Mouse (Mus musculus): ENCODE data around the gene Rnf214. TPM values are rescaled to one million over a fixed set of nuclear protein-coding genes. Genes with fewer than 3 reads are reported as not detected.

Gene Rnf214
- polyA plus RNA-seq, 1 experiment from 2014 or later = 106 TPM

DNA sequence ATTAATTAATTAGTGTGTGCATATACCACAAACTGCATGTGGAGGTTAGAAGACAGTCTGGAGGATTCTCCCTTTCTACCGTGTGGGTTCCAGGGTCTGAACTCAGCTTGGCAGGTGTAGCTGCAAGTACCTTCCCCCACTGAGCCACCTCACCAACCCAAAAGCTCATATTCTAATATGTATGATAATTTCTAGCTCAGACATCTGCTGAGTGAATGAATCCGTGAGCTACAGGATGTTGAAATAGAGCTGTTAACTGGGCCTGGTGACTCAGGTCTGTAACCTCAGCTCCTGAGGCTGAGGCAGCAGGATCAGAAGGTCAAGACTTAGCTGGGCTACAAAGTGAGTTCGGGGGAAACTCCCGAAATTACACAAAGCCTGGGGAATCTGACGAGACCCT lies 63.7 kb downstream of the Rnf214 start:
- no peak for ATAC-seq (ENCODE audit: low FRiP score)
- no peak overlapping the region for H3K4me2 ChIP-seq
- H3K27ac ChIP-seq = no peak overlapping the region
- H3K9me3 ChIP-seq = no peaks in the 10 kb centered on the region
- H3K27me3 ChIP-seq = no peaks in the 10 kb centered on the region
- H3K4me3 ChIP-seq = no peak overlapping the region
- H3K4me1 ChIP-seq (replicated peaks) = peaks cover 59% of the 10 kb centered on the region
- no peak overlapping the region for H3K9ac ChIP-seq
- 0 out of 2 replicates have a peak, but pooled peaks cover 9% of the 10 kb centered on the region for H3K36me3 ChIP-seq
- 82% methylated on average over 5 of the region's 5 CpGs for WGBS

DNA sequence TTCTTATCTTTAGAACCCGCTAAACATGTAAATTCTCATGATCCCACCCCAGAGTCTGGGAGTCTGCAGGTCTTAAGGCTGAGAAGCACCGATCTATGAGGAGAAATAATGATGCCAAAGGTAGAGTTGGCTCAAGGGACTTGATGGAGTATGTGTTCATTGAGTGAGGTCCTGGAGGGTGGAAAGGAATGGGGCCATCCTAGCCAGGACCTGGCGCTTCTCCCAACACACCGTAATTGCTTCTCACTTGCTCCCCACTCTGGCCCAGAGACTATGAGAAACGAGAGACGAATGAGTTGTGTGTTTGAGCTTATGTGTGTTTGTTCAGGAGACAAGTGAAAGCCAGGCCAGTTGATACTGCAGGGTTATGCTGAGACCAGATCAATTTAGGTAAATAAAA lies 65.3 kb downstream of the Rnf214 start:
- H3K4me1 ChIP-seq (replicated peaks) = peaks cover 58% of the 10 kb centered on the region
- no peak overlapping the region for H3K27ac ChIP-seq
- H3K36me3 ChIP-seq = 0 out of 2 replicates have a peak, but pooled peaks cover 1% of the 10 kb centered on the region
- H3K27me3 ChIP-seq = no peaks in the 10 kb centered on the region
- no peaks in the 10 kb centered on the region for H3K9me3 ChIP-seq
- ATAC-seq (ENCODE audit: low FRiP score) = no peak
- H3K4me3 ChIP-seq = no peak overlapping the region
- 86% methylated on average over 6 of the region's 6 CpGs for WGBS
- H3K4me2 ChIP-seq = peak overlapping the region; percentile 93
- no peak overlapping the region for H3K9ac ChIP-seq

DNA sequence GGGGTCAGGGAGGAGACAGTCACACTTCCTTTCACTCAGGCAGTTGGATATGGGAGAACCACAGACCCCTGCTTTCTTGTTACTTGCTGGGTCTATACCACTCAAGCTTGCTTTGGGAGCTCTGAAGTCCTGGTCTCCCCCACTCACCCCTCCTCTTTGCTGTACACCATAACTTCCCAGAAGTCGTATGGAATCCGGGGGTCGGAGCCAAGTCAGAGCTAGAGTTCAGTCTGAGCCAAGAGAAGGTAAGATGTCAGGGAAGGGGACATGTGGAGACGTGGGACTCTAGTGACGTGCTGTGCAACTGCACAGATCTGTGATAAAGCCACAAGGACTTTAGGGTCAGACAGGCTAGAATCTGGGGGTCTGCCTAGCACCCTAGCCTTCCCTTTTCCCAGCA lies 66.4 kb downstream of the Rnf214 start:
- no peaks in the 10 kb centered on the region for H3K9me3 ChIP-seq
- no peaks in the 10 kb centered on the region for H3K36me3 ChIP-seq
- H3K27ac ChIP-seq = no peak overlapping the region
- WGBS = 83% methylated on average over 5 of the region's 5 CpGs
- H3K4me1 ChIP-seq (replicated peaks) = peaks cover 55% of the 10 kb centered on the region
- ATAC-seq (ENCODE audit: low FRiP score) = no peak
- peak overlapping the region; percentile 97 for H3K9ac ChIP-seq
- no peaks in the 10 kb centered on the region for H3K27me3 ChIP-seq
- H3K4me2 ChIP-seq = peak overlapping the region; percentile 93
- peak overlapping the region; percentile 97 for H3K4me3 ChIP-seq

DNA sequence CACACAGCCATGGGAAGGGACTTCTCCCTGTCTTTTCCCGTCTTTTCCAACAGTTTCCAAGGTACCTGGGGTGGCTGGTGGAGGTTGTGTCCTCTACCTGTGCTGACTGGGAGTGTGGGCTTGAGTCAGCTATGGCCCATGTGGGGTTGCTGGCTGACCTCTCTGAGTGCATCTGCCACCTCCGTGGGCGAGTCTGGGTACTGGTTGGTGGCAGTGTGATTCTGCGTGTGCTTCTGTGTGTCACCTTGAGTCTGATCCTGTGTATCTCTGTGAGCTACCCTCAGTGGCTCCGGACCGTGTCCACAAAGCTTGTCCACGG lies 66.8 kb downstream of the Rnf214 start:
- no peak for ATAC-seq (ENCODE audit: low FRiP score)
- Histone ChIP-seq H3K9ac (peak overlapping the region; percentile 97), H3K36me3 (no peaks in the 10 kb centered on the region), H3K9me3 (no peaks in the 10 kb centered on the region), H3K4me1 (replicated peaks) (peaks cover 55% of the 10 kb centered on the region), H3K4me2 (peak overlapping the region; percentile 93), H3K27me3 (no peaks in the 10 kb centered on the region), H3K27ac (no peak overlapping the region), H3K4me3 (peak overlapping the region; percentile 97)
- WGBS = 82% methylated on average over 7 of the region's 7 CpGs

DNA sequence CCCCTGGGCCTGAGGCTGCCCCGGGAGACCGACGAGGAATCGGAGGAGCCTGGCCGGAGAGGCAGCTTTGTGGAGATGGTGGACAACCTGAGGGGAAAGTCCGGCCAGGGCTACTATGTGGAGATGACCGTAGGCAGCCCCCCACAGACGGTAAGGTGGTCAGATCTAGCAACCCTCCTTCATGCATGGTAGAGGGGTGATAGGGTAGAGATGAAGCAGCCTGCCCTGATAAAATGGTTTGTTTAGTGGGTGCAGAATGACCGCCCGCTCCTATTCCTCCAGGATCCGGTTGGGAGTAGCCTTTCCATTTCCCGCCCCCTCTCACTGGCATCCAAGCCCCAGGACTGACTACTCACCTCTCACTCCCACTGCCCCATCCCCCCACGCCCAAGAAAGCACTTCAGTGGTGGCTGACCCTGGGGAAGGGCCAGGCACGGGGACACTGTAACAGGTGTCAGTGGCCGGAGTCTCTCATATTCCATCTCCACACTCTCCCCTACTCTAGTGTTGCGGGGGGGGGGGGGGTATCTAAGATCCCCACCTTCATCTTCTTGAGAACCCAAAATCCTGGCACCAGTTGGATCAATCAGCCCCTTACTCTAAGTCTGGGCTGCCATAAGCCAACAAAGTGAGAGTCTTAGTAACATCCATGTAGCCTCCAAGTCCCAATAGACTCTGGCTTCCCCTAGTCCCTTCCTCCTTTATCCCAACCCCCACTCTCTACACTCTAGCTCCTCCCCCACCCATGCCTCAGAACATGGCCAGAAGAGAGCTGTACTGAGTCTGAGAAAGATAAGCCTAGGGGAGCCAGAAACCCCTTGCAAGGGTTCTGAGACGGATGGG lies 67.4 kb downstream of the Rnf214 start:
- Histone ChIP-seq H3K4me2 (peak overlapping the region; percentile 93), H3K27me3 (no peaks in the 10 kb centered on the region), H3K9ac (peak overlapping the region; percentile 97), H3K4me1 (replicated peaks) (peaks cover 55% of the 10 kb centered on the region), H3K27ac (peak overlapping the region; percentile 84), H3K9me3 (no peaks in the 10 kb centered on the region), H3K36me3 (no peaks in the 10 kb centered on the region), H3K4me3 (peak overlapping the region; percentile 97)
- 16% methylated on average over 17 of the region's 17 CpGs for WGBS
- ATAC-seq (ENCODE audit: low FRiP score) = peak; percentile 13; the same call in 1 of the 2 replicates

DNA sequence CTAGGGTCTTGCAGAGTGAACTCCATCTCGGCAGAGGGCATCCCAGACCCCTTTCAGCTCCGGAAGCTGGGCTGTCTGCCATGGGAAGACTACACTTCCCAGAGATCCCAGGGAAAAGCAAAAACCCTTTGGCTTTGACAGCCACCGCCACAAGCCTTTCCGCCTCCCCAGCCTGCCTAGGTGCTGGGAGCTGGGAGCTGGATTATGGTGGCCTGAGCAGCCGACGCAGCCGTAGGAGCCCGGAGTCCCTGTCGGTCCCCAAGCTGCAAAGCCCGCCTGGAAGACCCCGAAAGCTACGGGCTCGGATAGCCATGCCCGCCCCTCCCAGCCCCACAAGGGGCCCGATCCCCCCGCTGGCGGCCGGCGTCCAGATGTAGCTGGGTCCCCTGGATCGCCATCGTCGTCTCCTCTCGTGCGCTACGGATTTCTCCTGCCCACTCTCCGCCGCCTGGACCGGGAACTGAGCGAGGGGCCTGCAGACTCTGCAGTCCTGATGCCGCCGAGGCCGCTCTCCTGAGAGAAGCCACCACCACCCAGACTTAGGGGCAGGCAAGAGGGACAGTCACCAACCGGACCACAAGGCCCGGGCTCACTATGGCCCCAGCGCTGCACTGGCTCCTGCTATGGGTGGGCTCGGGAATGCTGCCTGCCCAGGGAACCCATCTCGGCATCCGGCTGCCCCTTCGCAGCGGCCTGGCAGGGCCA lies 68.1 kb downstream of the Rnf214 start, which contains the start of gene Bace1:
Gene Bace1 (plus strand): TSS at position 147 of the 705 bp plus-strand sequence.
- ATAC-seq (ENCODE audit: low FRiP score) = peak; percentile 88
- Histone ChIP-seq H3K36me3 (no peaks in the 10 kb centered on the region), H3K4me1 (replicated peaks) (peaks cover 50% of the 10 kb centered on the region), H3K27ac (peak within 1 kb of the TSS; percentile 84), H3K9me3 (no peaks in the 10 kb centered on the region), H3K4me3 (peak within 1 kb of the TSS; percentile 97), H3K4me2 (peak within 1 kb of the TSS; percentile 93), H3K9ac (peak within 1 kb of the TSS; percentile 97), H3K27me3 (no peaks in the 10 kb centered on the region)
- under 1% methylated on average over 40 of the region's 40 CpGs for WGBS

DNA sequence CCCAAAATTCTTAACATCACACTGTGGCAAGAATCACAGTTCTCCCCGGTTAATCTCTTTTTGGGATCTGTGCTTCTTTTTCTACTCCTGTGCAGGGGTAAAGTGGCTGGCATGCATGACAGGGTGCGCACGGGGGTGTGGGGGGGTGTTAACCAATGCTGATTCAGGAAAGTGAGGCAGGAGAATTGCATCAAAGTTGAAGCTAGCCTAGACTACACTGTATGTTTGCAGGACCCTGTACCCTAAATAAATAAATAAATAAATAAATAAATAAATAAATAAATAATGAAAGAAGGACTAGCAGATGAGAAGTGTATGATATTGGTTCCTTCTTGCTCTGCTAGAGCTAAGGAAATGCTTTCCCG lies 68.7 kb downstream of the Rnf214 start:
- WGBS = 22% methylated on average over 4 of the region's 4 CpGs
- no peak; the same call in 1 of the 2 replicates for ATAC-seq (ENCODE audit: low FRiP score)

DNA sequence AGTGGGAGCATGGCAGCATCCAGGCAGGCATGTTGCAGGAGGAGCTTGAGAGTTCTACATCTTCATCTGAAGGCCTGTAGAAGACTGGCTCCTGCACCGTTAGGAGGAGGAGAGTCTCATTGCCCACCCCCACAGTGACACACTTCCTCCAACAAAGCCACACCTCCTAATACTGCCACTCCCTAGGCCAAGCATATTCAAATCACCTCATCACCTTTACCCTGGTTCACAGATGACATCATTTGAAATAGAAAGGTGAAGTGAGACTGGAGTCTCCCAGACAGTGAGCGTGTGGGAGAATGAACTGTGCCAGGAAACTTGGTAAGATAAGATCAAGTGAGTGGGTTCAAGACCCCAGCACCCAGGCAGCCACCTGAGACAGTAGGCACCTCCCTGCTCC lies 73.2 kb downstream of the Rnf214 start:
- no peaks in the 10 kb centered on the region for H3K9me3 ChIP-seq
- ATAC-seq (ENCODE audit: low FRiP score) = no peak

More for the DNA sequence above, 68.7 kb downstream of the Rnf214 start:
- peaks cover 45% of the 10 kb centered on the region for H3K4me1 ChIP-seq (replicated peaks)
- peak overlapping the region; percentile 48; the same call in 1 of the 2 replicates for H3K27ac ChIP-seq
- H3K4me2 ChIP-seq = peak overlapping the region; percentile 93
- no peaks in the 10 kb centered on the region for H3K9me3 ChIP-seq
- no peaks in the 10 kb centered on the region for H3K27me3 ChIP-seq
- no peaks in the 10 kb centered on the region for H3K36me3 ChIP-seq
- no peak overlapping the region for H3K9ac ChIP-seq
- H3K4me3 ChIP-seq = peak overlapping the region; percentile 97

DNA sequence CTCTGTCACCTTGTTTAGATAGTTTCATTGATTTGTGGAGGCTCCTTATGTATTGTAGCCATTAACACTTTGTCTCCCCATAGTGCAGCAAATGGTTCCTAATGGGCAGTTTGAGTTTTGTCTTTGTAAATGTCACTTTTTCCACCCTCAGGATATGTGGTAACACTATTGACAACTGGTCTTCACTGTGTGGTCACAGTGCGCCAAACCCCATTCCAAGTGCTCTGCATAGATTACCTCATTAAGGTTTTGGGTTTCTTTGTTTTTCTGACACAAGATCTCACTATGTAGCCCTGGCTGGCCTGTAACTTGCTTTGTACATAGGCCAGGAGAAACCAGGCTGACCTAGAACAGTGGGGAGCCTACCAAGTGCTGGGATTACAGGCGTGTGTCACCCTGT lies 73.8 kb downstream of the Rnf214 start:
- no peak overlapping the region for H3K4me2 ChIP-seq
- H3K4me1 ChIP-seq (replicated peaks) = peaks cover 3% of the 10 kb centered on the region
- H3K9ac ChIP-seq = no peak overlapping the region
- H3K36me3 ChIP-seq = no peaks in the 10 kb centered on the region
- H3K4me3 ChIP-seq = no peak overlapping the region
- H3K27me3 ChIP-seq = no peaks in the 10 kb centered on the region
- 91% methylated on average over 2 of the region's 2 CpGs for WGBS
- H3K27ac ChIP-seq = no peak overlapping the region
- no peaks in the 10 kb centered on the region for H3K9me3 ChIP-seq
- no peak for ATAC-seq (ENCODE audit: low FRiP score)

More for the DNA sequence above, 73.2 kb downstream of the Rnf214 start:
- Histone ChIP-seq H3K4me1 (replicated peaks) (peaks cover 4% of the 10 kb centered on the region; the same call in 1 of the 2 replicates), H3K27ac (no peak overlapping the region), H3K36me3 (no peaks in the 10 kb centered on the region), H3K4me3 (no peak overlapping the region), H3K9ac (no peak overlapping the region), H3K27me3 (no peaks in the 10 kb centered on the region), H3K4me2 (no peak overlapping the region)
- WGBS = 94% methylated on average over 2 of the region's 2 CpGs

DNA sequence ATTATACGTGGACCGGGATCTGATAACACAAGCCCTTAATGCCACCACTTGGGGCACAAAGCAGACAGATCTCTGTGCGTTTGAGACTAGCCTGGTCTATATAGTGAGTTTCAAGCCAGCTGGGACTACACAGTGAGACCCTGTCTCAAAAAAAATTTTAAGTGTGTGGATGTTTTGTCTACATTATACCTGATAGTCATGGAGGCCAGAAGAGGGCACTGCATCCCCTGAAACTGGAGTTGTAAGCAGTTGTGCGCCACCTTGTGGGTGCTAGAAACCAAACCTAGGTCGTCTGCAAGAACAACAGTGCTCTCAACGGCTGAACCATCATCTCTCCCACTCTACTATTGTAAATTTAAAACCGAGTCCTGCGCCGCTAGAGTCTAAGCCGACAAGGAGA lies 77.6 kb downstream of the Rnf214 start:
- Histone ChIP-seq H3K4me3 (peak overlapping the region; percentile 75; the same call in 1 of the 2 replicates), H3K9me3 (no peaks in the 10 kb centered on the region), H3K27ac (no peak overlapping the region), H3K4me2 (peak overlapping the region; percentile 90), H3K4me1 (replicated peaks) (peaks cover 18% of the 10 kb centered on the region), H3K9ac (no peak overlapping the region), H3K27me3 (no peaks in the 10 kb centered on the region), H3K36me3 (no peaks in the 10 kb centered on the region)
- peak; percentile 79 for ATAC-seq (ENCODE audit: low FRiP score)
- 31% methylated on average over 10 of the region's 10 CpGs for WGBS

DNA sequence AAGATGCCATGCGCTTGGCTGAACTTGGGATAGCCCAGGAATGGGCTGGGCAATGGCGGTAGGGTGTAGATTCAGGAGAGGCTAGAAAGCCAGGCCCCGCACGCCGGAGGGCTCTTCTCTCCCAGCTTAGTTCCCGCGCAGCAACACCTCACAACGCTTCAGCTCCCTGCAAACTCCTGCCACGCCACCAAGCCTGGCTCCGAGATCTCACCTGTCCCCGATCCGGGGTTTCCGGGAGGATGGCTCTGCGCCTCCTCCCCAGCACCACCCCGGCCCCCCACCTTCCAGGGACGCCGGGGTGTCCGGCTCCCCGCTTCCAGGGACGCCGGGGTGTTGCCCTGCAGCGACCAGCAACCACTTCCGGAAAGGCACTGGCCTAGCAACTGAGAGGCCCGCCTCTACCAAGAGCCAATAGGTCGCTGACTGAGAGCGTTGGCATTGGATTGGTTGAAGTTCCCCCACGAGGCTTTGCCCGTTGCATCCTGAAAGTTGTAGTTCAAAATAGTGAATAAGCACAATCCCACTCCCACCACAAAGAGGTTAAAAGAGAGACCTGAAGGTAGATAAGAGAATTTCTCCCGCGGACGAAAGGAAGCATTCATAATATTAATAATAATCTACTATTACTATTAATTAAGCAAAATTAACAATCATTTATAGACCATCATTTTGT lies 78.3 kb downstream of the Rnf214 start, which contains the start of gene Cep164:
Gene Cep164 (minus strand): TSS at position 401 of the 673 bp plus-strand sequence.
- no peaks in the 10 kb centered on the region for H3K9me3 ChIP-seq
- ATAC-seq (ENCODE audit: low FRiP score) = peak; percentile 97
- peak within 1 kb of the TSS; percentile 78 for H3K27ac ChIP-seq
- peak within 1 kb of the TSS; percentile 90 for H3K4me2 ChIP-seq
- no peaks in the 10 kb centered on the region; the same call in 1 of the 2 replicates for H3K36me3 ChIP-seq
- under 1% methylated on average over 31 of the region's 31 CpGs for WGBS
- H3K4me3 ChIP-seq = peak within 1 kb of the TSS; percentile 75
- peaks cover 18% of the 10 kb centered on the region for H3K4me1 ChIP-seq (replicated peaks)
- no peaks in the 10 kb centered on the region for H3K27me3 ChIP-seq
- peak within 1 kb of the TSS; percentile 82 for H3K9ac ChIP-seq
